Mouse (Mus musculus): ENCODE results near the gene Cdh3. TPM values are rescaled to one million over a fixed set of nuclear protein-coding genes. Genes with fewer than 3 reads are reported as not detected.

The Cdh3 gene
- polyA plus RNA-seq, 1 experiment from 2014 or later = 3.8 TPM

DNA sequence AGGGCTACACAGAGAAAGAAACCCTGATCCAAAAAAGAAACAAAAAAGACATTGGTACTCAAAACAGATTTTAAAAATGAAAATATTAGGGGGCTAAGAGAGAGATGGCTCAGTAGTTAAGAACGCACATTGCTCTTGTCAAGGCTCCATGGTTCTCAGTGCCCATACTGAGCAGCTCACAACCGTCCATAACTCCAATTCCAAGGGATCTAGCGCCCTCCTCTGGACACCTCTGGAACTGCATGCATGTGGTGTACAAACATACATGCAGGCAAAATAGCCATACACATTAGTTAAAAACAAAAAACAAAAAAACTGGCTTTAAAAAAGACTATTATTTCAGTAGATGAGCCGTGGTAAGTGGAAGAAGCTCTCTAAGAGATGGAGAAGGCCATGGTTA, 19.9 kb downstream of the Cdh3 start:
- ATAC-seq (replicated peaks; ENCODE audit: low FRiP score) = no peak
- H3K36me3 ChIP-seq (ENCODE audit: control insufficient read depth, insufficient read depth, low read length) = no peaks in the 10 kb centered on the region
- no peak overlapping the region for H3K9ac ChIP-seq (ENCODE audit: low read length)
- no peaks in the 10 kb centered on the region for H3K27me3 ChIP-seq (ENCODE audit: control insufficient read depth, insufficient read depth, low read length)
- no peaks in the 10 kb centered on the region for H3K4me1 ChIP-seq (replicated peaks; ENCODE audit: control insufficient read depth, insufficient read depth, low read length)
- H3K9me3 ChIP-seq (ENCODE audit: control insufficient read depth, low read length) = no peaks in the 10 kb centered on the region; the same call in 1 of the 2 replicates
- no peak overlapping the region for H3K4me2 ChIP-seq (ENCODE audit: low read depth, low read length, severe bottlenecking)
- no peak overlapping the region for H3K4me3 ChIP-seq (ENCODE audit: low read depth, low read length)
- WGBS = 78% methylated on average over 4 of the region's 4 CpGs
- H3K27ac ChIP-seq (ENCODE audit: low read depth, low read length) = no peak overlapping the region
- DNase-seq (ENCODE audit: low spot score) = no peak

GRCm38 (mm10) chr8:106533709-106534108, 23.0 kb downstream of the Cdh3 start:
- Histone ChIP-seq H3K4me3 (ENCODE audit: low read depth, low read length) (no peak overlapping the region), H3K4me2 (ENCODE audit: low read depth, low read length, severe bottlenecking) (no peak overlapping the region), H3K27ac (ENCODE audit: low read depth, low read length) (no peak overlapping the region), H3K9ac (ENCODE audit: low read length) (no peak overlapping the region), H3K4me1 (replicated peaks; ENCODE audit: control insufficient read depth, insufficient read depth, low read length) (no peaks in the 10 kb centered on the region), H3K9me3 (ENCODE audit: control insufficient read depth, low read length) (no peaks in the 10 kb centered on the region), H3K27me3 (ENCODE audit: control insufficient read depth, insufficient read depth, low read length) (no peaks in the 10 kb centered on the region), H3K36me3 (ENCODE audit: control insufficient read depth, insufficient read depth, low read length) (no peaks in the 10 kb centered on the region)
- 89% methylated on average over 7 of the region's 7 CpGs for WGBS
- DNase-seq (ENCODE audit: low spot score) (no peak), ATAC-seq (replicated peaks; ENCODE audit: low FRiP score) (no peak)

DNA sequence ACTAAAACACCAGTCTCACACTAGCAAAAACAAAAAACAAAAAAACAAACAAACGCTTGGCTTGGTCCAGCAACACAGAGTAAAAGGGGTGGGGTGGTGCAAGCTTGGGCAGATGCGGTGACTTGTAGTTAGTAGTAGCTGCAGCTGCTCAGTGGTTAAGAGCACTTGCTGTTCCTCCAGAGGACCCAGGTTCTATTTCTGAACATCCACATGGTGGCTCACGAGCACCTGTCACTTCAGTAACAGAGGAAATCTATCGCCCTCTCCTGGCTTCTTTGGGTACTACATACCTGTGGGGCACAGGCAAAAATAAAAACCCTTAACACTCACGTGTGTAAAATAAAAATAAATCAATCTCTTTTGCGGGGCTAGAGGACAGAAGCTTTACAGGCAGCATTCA, 23.8 kb downstream of the Cdh3 start:
- peak; percentile 62 for DNase-seq (ENCODE audit: low spot score)
- ATAC-seq (replicated peaks; ENCODE audit: low FRiP score) = no peak
- WGBS = 39% methylated on average over 6 of the region's 6 CpGs

GRCm38 (mm10) chr8:106535448-106535847, 24.8 kb downstream of the Cdh3 start:
- Histone ChIP-seq H3K27ac (ENCODE audit: low read depth, low read length) (no peak overlapping the region), H3K9ac (ENCODE audit: low read length) (no peak overlapping the region), H3K9me3 (ENCODE audit: control insufficient read depth, low read length) (no peaks in the 10 kb centered on the region), H3K27me3 (ENCODE audit: control insufficient read depth, insufficient read depth, low read length) (no peaks in the 10 kb centered on the region), H3K4me3 (ENCODE audit: low read depth, low read length) (no peak overlapping the region), H3K4me2 (ENCODE audit: low read depth, low read length, severe bottlenecking) (no peak overlapping the region), H3K4me1 (replicated peaks; ENCODE audit: control insufficient read depth, insufficient read depth, low read length) (no peaks in the 10 kb centered on the region), H3K36me3 (ENCODE audit: control insufficient read depth, insufficient read depth, low read length) (no peaks in the 10 kb centered on the region)
- WGBS = 71% methylated on average over 4 of the region's 4 CpGs
- ATAC-seq (replicated peaks; ENCODE audit: low FRiP score) (no peak), DNase-seq (ENCODE audit: low spot score) (no peak)

More for the DNA sequence above, 23.8 kb downstream of the Cdh3 start:
- no peak overlapping the region for H3K4me3 ChIP-seq (ENCODE audit: low read depth, low read length)
- H3K9ac ChIP-seq (ENCODE audit: low read length) = no peak overlapping the region
- no peaks in the 10 kb centered on the region for H3K27me3 ChIP-seq (ENCODE audit: control insufficient read depth, insufficient read depth, low read length)
- H3K36me3 ChIP-seq (ENCODE audit: control insufficient read depth, insufficient read depth, low read length) = no peaks in the 10 kb centered on the region
- no peaks in the 10 kb centered on the region for H3K9me3 ChIP-seq (ENCODE audit: control insufficient read depth, low read length)
- no peak overlapping the region for H3K27ac ChIP-seq (ENCODE audit: low read depth, low read length)
- H3K4me2 ChIP-seq (ENCODE audit: low read depth, low read length, severe bottlenecking) = no peak overlapping the region
- no peaks in the 10 kb centered on the region for H3K4me1 ChIP-seq (replicated peaks; ENCODE audit: control insufficient read depth, insufficient read depth, low read length)

- Histone ChIP-seq H3K36me3 (ENCODE audit: control insufficient read depth, insufficient read depth, low read length) (no peaks in the 10 kb centered on the region), H3K27ac (ENCODE audit: low read depth, low read length) (no peak overlapping the region), H3K9ac (ENCODE audit: low read length) (no peak overlapping the region), H3K4me1 (replicated peaks; ENCODE audit: control insufficient read depth, insufficient read depth, low read length) (no peaks in the 10 kb centered on the region), H3K9me3 (ENCODE audit: control insufficient read depth, low read length) (no peaks in the 10 kb centered on the region), H3K4me3 (ENCODE audit: low read depth, low read length) (no peak overlapping the region), H3K4me2 (ENCODE audit: low read depth, low read length, severe bottlenecking) (no peak overlapping the region), H3K27me3 (ENCODE audit: control insufficient read depth, insufficient read depth, low read length) (no peaks in the 10 kb centered on the region)
- 64% methylated on average over 5 of the region's 5 CpGs for WGBS
- DNase-seq (ENCODE audit: low spot score) (no peak), ATAC-seq (replicated peaks; ENCODE audit: low FRiP score) (no peak)
Measured at GRCm38 (mm10) chr8:106539193-106539592, 28.5 kb downstream of the Cdh3 start.

- no peaks in the 10 kb centered on the region for H3K36me3 ChIP-seq (ENCODE audit: control insufficient read depth, insufficient read depth, low read length)
- WGBS = 83% methylated on average over 11 of the region's 11 CpGs
- no peak for ATAC-seq (replicated peaks; ENCODE audit: low FRiP score)
Measured at GRCm38 (mm10) chr8:106541002-106541401, 30.3 kb downstream of the Cdh3 start.

GRCm38 (mm10) chr8:106543043-106543442, 32.4 kb downstream of the Cdh3 start:
- Histone ChIP-seq H3K36me3 (ENCODE audit: control insufficient read depth, insufficient read depth, low read length) (no peaks in the 10 kb centered on the region), H3K9me3 (ENCODE audit: control insufficient read depth, low read length) (no peaks in the 10 kb centered on the region), H3K4me2 (ENCODE audit: low read depth, low read length, severe bottlenecking) (no peak overlapping the region), H3K27me3 (ENCODE audit: control insufficient read depth, insufficient read depth, low read length) (no peaks in the 10 kb centered on the region), H3K4me1 (replicated peaks; ENCODE audit: control insufficient read depth, insufficient read depth, low read length) (no peaks in the 10 kb centered on the region), H3K9ac (ENCODE audit: low read length) (no peak overlapping the region), H3K4me3 (ENCODE audit: low read depth, low read length) (no peak overlapping the region), H3K27ac (ENCODE audit: low read depth, low read length) (no peak overlapping the region)
- 63% methylated on average over 8 of the region's 8 CpGs for WGBS
- no peak for ATAC-seq (replicated peaks; ENCODE audit: low FRiP score)
- no peak for DNase-seq (ENCODE audit: low spot score)

More at GRCm38 (mm10) chr8:106541002-106541401, 30.3 kb downstream of the Cdh3 start:
- Histone ChIP-seq H3K9ac (ENCODE audit: low read length) (no peak overlapping the region), H3K4me1 (replicated peaks; ENCODE audit: control insufficient read depth, insufficient read depth, low read length) (no peaks in the 10 kb centered on the region), H3K27ac (ENCODE audit: low read depth, low read length) (no peak overlapping the region), H3K4me2 (ENCODE audit: low read depth, low read length, severe bottlenecking) (no peak overlapping the region), H3K9me3 (ENCODE audit: control insufficient read depth, low read length) (no peaks in the 10 kb centered on the region), H3K27me3 (ENCODE audit: control insufficient read depth, insufficient read depth, low read length) (no peaks in the 10 kb centered on the region), H3K4me3 (ENCODE audit: low read depth, low read length) (no peak overlapping the region)
- DNase-seq (ENCODE audit: low spot score) = no peak

GRCm38 (mm10) chr8:106545149-106545548, 34.5 kb downstream of the Cdh3 start:
- Histone ChIP-seq H3K27ac (ENCODE audit: low read depth, low read length) (no peak overlapping the region), H3K9ac (ENCODE audit: low read length) (no peak overlapping the region), H3K36me3 (ENCODE audit: control insufficient read depth, insufficient read depth, low read length) (no peaks in the 10 kb centered on the region), H3K4me1 (replicated peaks; ENCODE audit: control insufficient read depth, insufficient read depth, low read length) (no peaks in the 10 kb centered on the region), H3K4me2 (ENCODE audit: low read depth, low read length, severe bottlenecking) (no peak overlapping the region), H3K4me3 (ENCODE audit: low read depth, low read length) (no peak overlapping the region), H3K9me3 (ENCODE audit: control insufficient read depth, low read length) (no peaks in the 10 kb centered on the region), H3K27me3 (ENCODE audit: control insufficient read depth, insufficient read depth, low read length) (no peaks in the 10 kb centered on the region)
- no peak for ATAC-seq (replicated peaks; ENCODE audit: low FRiP score)
- no peak for DNase-seq (ENCODE audit: low spot score)
- 88% methylated on average over 2 of the region's 2 CpGs for WGBS

DNA sequence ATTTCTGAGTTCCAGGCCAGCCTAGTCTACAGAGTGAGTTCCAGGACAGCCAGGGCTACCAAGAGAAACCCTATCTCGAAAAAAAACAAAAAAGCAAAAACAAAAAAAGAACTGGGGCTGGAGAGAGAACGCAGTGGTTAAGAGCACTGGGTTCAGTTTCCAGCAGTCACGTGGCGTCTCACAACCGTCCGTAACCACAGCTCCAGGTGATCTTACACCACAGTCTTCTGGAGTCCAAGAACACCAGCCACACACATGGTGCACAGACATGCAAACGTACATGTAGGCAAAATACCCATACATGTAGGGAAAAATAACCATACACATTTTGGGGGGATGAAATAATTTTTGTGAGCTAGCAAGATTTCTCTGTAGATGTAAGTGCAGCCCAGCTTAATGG, 36.1 kb downstream of the Cdh3 start:
- DNase-seq (ENCODE audit: low spot score) (no peak), ATAC-seq (replicated peaks; ENCODE audit: low FRiP score) (no peak)
- H3K4me2 ChIP-seq (ENCODE audit: low read depth, low read length, severe bottlenecking) = no peak overlapping the region
- H3K4me3 ChIP-seq (ENCODE audit: low read depth, low read length) = no peak overlapping the region
- no peaks in the 10 kb centered on the region for H3K27me3 ChIP-seq (ENCODE audit: control insufficient read depth, insufficient read depth, low read length)
- no peak overlapping the region for H3K27ac ChIP-seq (ENCODE audit: low read depth, low read length)
- no peaks in the 10 kb centered on the region for H3K36me3 ChIP-seq (ENCODE audit: control insufficient read depth, insufficient read depth, low read length)
- no peak overlapping the region for H3K9ac ChIP-seq (ENCODE audit: low read length)
- H3K9me3 ChIP-seq (ENCODE audit: control insufficient read depth, low read length) = no peaks in the 10 kb centered on the region
- H3K4me1 ChIP-seq (replicated peaks; ENCODE audit: control insufficient read depth, insufficient read depth, low read length) = no peaks in the 10 kb centered on the region
- WGBS = 92% methylated on average over 7 of the region's 7 CpGs
